Mouse (Mus musculus) cerebellum, adult 11-12 months (tissue): ENCODE measurements around the gene Il34.

Experiments
- DNase-seq: peaks from one replicate; pipeline ENCODE4 v3.0.0; 2022

Il34 gene

GRCm38 (mm10) chr8:110775721-110776120 is 30.0 kb downstream of the Il34 start:
- no peak for DNase-seq

GRCm38 (mm10) chr8:110775316-110775715 is 30.4 kb downstream of the Il34 start:
- no peak for DNase-seq

GRCm38 (mm10) chr8:110774725-110775124 is 31.0 kb downstream of the Il34 start:
- DNase-seq = no peak

- DNase-seq = no peak
Measured at GRCm38 (mm10) chr8:110774047-110774446, 31.7 kb downstream of the Il34 start.

- DNase-seq = no peak
Measured at GRCm38 (mm10) chr8:110772452-110772851, 33.3 kb downstream of the Il34 start.

- DNase-seq = no peak
Measured at GRCm38 (mm10) chr8:110767261-110767660, 38.5 kb downstream of the Il34 start.

- DNase-seq = peak; percentile 52
Measured at GRCm38 (mm10) chr8:110764671-110765070, 41.1 kb downstream of the Il34 start.

GRCm38 (mm10) chr8:110761988-110762387 is 43.7 kb downstream of the Il34 start:
- DNase-seq = no peak

- no peak for DNase-seq
Measured at GRCm38 (mm10) chr8:110761185-110761584, 44.5 kb downstream of the Il34 start.

- no peak for DNase-seq
Measured at GRCm38 (mm10) chr8:110760280-110760940, 45.3 kb downstream of the Il34 start.

- no peak for DNase-seq
Measured at GRCm38 (mm10) chr8:110756196-110756595, 49.5 kb downstream of the Il34 start.

- DNase-seq = no peak
Measured at GRCm38 (mm10) chr8:110755511-110756170, 50.1 kb downstream of the Il34 start.

GRCm38 (mm10) chr8:110754713-110755112 is 51.0 kb downstream of the Il34 start:
- DNase-seq = no peak

GRCm38 (mm10) chr8:110751490-110751889 is 54.2 kb downstream of the Il34 start:
- no peak for DNase-seq

- no peak for DNase-seq
Measured at GRCm38 (mm10) chr8:110750269-110750668, 55.5 kb downstream of the Il34 start.

GRCm38 (mm10) chr8:110749500-110750170 is 56.1 kb downstream of the Il34 start:
- no peak for DNase-seq

GRCm38 (mm10) chr8:110746661-110747060 is 59.1 kb downstream of the Il34 start:
- DNase-seq = no peak

- DNase-seq = no peak
Measured at GRCm38 (mm10) chr8:110745162-110745561, 60.6 kb downstream of the Il34 start.

- no peak for DNase-seq
Measured at GRCm38 (mm10) chr8:110742452-110742818, 63.3 kb downstream of the Il34 start.

- no peak for DNase-seq
Measured at GRCm38 (mm10) chr8:110741816-110742451, 63.8 kb downstream of the Il34 start.

- peak; percentile 29 for DNase-seq
Measured at GRCm38 (mm10) chr8:110740629-110741175, 65.0 kb downstream of the Il34 start.

GRCm38 (mm10) chr8:110738591-110739195 is 67.0 kb downstream of the Il34 start:
- DNase-seq = peak; percentile 46

- peak; percentile 68 for DNase-seq
Measured at GRCm38 (mm10) chr8:110733036-110733435, 72.7 kb downstream of the Il34 start.
